ENCODE assay signal across 19 mouse cellular contexts in genomic region chr2:167430737-167431417, GRCm38 (mm10). TPM values are rescaled to one million over a fixed set of nuclear protein-coding genes. Genes with fewer than 3 reads are reported as not detected.
DNase-seq lines count a peak whose midpoint lies in the region; ATAC-seq and TF ChIP-seq lines count a peak whose summit lies in the region.
"Had no signal": no experiment of that assay in that cellular context is flagged by ENCODE, and none has a peak within 500 bp of the region (broad histone marks: within the 10 kb centered on the region; RNA-seq: fewer than 3 reads in every experiment).

No protein-coding gene starts in this region.

- H3K4me1 ChIP-seq in heart, embryonic 13.5 days, result peaks cover 6% of the 10 kb centered on the region; the same call in 1 of the 2 replicates
- H3K4me1 ChIP-seq in CH12.LX (ENCODE audit: control insufficient read depth in 1 of 2, insufficient read depth in 2 of 2), result peaks cover 2 to 30% of the 10 kb centered on the region in 2 experiments; a peak in 2 of 4 replicates
- peaks cover 56% of the 10 kb centered on the region for H3K4me1 ChIP-seq in liver, embryonic 13.5 days (replicated peaks)
- H3K4me1 ChIP-seq: embryonic facial prominence, embryonic 13.5 days; neural tube, embryonic 12.5 days had no signal

- H3K36me3 ChIP-seq in heart, embryonic 13.5 days, result peaks cover 82% of the 10 kb centered on the region
- H3K36me3 ChIP-seq in CH12.LX (replicated peaks in 1 of 2; ENCODE audit: control insufficient read depth in 1 of 2, insufficient read depth in 1 of 2, low read length in 1 of 2), result peaks cover 69 to 87% of the 10 kb centered on the region in 2 experiments
- H3K36me3 ChIP-seq in liver, embryonic 13.5 days, result peaks cover 76% of the 10 kb centered on the region

- no peak overlapping the region; the same call in 1 of the 2 replicates for H3K27ac ChIP-seq in heart, embryonic 13.5 days (replicated peaks)
- H3K27ac ChIP-seq in CH12.LX (ENCODE audit: insufficient read depth, low read depth), result no peak overlapping the region
- H3K27ac ChIP-seq in liver, embryonic 13.5 days, result peak overlapping the region; percentile 95
- H3K27ac ChIP-seq: embryonic facial prominence, embryonic 13.5 days; neural tube, embryonic 12.5 days had no signal

- 51% methylated on average over 9 of the region's 9 CpGs for WGBS in heart, embryonic 13.5 days
- WGBS in liver, embryonic 13.5 days (ENCODE audit: insufficient replicate concordance), result 50% methylated on average over 9 of the region's 9 CpGs

- ATAC-seq in heart, embryonic 13.5 days (ENCODE audit: extremely low read depth, insufficient number of reproducible peaks, low FRiP score, low TSS enrichment), result no peak
- peak; percentile 95 for ATAC-seq in liver, embryonic 13.5 days (ENCODE audit: low read depth)
- ATAC-seq: forebrain, postnatal 0 days; lung, postnatal 0 days; Patski had no signal

- H3K9me3 ChIP-seq in heart, embryonic 13.5 days, result no peaks in the 10 kb centered on the region
- H3K9me3 ChIP-seq in CH12.LX (replicated peaks; ENCODE audit: low read length), result no peaks in the 10 kb centered on the region
- no peaks in the 10 kb centered on the region for H3K9me3 ChIP-seq in liver, embryonic 13.5 days (replicated peaks)
- H3K9me3 ChIP-seq: embryonic facial prominence, embryonic 13.5 days; neural tube, embryonic 12.5 days had no signal

- no peak overlapping the region for H3K9ac ChIP-seq in heart, embryonic 13.5 days
- no peak overlapping the region for H3K9ac ChIP-seq in CH12.LX (ENCODE audit: insufficient read depth, low read depth)
- peak overlapping the region; percentile 70 for H3K9ac ChIP-seq in liver, embryonic 13.5 days
- H3K9ac ChIP-seq: embryonic facial prominence, embryonic 13.5 days; forebrain, postnatal 0 days; neural tube, embryonic 12.5 days had no signal

- in situ Hi-C loops in CH12.LX (cut with MboI; ENCODE audit: low pct_ligation_motif_present, low pct_unique_long_range_greater_than_20kb, low sequenced_read_pairs), result no loop called here

- H3K4me3 ChIP-seq in heart, embryonic 13.5 days, result no peak overlapping the region
- no peak overlapping the region for H3K4me3 ChIP-seq in CH12.LX (replicated peaks in 1 of 3; ENCODE audit: low read depth in 2 of 3, low read length in 2 of 3, poor library complexity in 1 of 3)
- no peak overlapping the region for H3K4me3 ChIP-seq in liver, embryonic 13.5 days (replicated peaks)
- H3K4me3 ChIP-seq: embryonic facial prominence, embryonic 13.5 days; neural tube, embryonic 12.5 days had no signal

- no peak for TF ChIP-seq EP300 in CH12.LX (IDR thresholded peaks at IDR 0.05; ENCODE audit: low read length)

- 0 out of 2 replicates have a peak overlapping the region, but pooled peaks have one; percentile 6 for H3K4me2 ChIP-seq in heart, embryonic 13.5 days
- H3K4me2 ChIP-seq in CH12.LX (ENCODE audit: insufficient read depth, low read depth, poor library complexity, severe bottlenecking), result no peak overlapping the region
- H3K4me2 ChIP-seq in liver, embryonic 13.5 days, result peak overlapping the region; percentile 48
- H3K4me2 ChIP-seq: embryonic facial prominence, embryonic 13.5 days; neural tube, embryonic 12.5 days had no signal

- TF ChIP-seq RAD21 in CH12.LX (IDR thresholded peaks at IDR 0.05; ENCODE audit: low read depth, low read length), result no peak

- TF ChIP-seq CTCF in CH12.LX (conservative IDR thresholded peaks at IDR 0.05 in 1 of 2, IDR thresholded peaks at IDR 0.05 in 1 of 2; ENCODE audit: low read depth in 2 of 2, low read length in 2 of 2), result no peak

- no peaks in the 10 kb centered on the region for H3K27me3 ChIP-seq in heart, embryonic 13.5 days (replicated peaks)
- no peaks in the 10 kb centered on the region for H3K27me3 ChIP-seq in CH12.LX (replicated peaks)
- H3K27me3 ChIP-seq in liver, embryonic 13.5 days, result no peaks in the 10 kb centered on the region
- H3K27me3 ChIP-seq: embryonic facial prominence, embryonic 13.5 days; neural tube, embryonic 12.5 days; Patski had no signal

- DNase-seq in heart, postnatal 4 days, result no peak
- DNase-seq in CH12.LX (ENCODE audit: extremely low read depth) (no peak), ZHBTc4 (ENCODE audit: low read depth, low spot score) (peak; percentile 41)
- DNase-seq in liver, embryonic 13.5 days, result peak; percentile 59
- DNase-seq in layer of hippocampus, postnatal 36 days, result no peak
- DNase-seq in cerebellum, adult 9-10 months, result no peak
- DNase-seq in thymus, postnatal 4 days, result no peak
- DNase-seq: adrenal gland, adult 8-10 months; B cell, adult 2 months; forebrain, postnatal 0 days; gastrocnemius, postnatal 25 days; heart, postnatal 36 days; kidney, adult 11 months; thymus, postnatal 25 days had no signal

- no peaks in the 10 kb centered on the region; the same call in none of the 2 replicates for H3K79me2 ChIP-seq in CH12.LX (replicated peaks; ENCODE audit: control insufficient read depth, extremely low read depth, insufficient read depth, poor library complexity, severe bottlenecking)

- no peak for TF ChIP-seq POLR2A in CH12.LX (IDR thresholded peaks at IDR 0.05; ENCODE audit: low read depth, low read length)

- dilution Hi-C loops in CH12.LX (cut with MboI; ENCODE audit: extremely low pct_ligation_motif_present, extremely low pct_unique_long_range_greater_than_20kb, low sequenced_read_pairs), result no loop called here

TF ChIP-seq in CH12.LX, 34 proteins besides CTCF, POLR2A, EP300 and RAD21:
- TF ChIP-seq SMC3 (IDR thresholded peaks at IDR 0.05; ENCODE audit: low read depth, low read length) (no peak), HCFC1 (IDR thresholded peaks at IDR 0.05; ENCODE audit: low read depth, low read length) (no peak), POLR2AphosphoS2 (IDR thresholded peaks at IDR 0.05; ENCODE audit: low read depth, low read length) (peak; percentile 52; the same call in 1 of the 2 replicates), RCOR1 (conservative IDR thresholded peaks at IDR 0.05; ENCODE audit: low read depth, low read length) (no peak), MYC (IDR thresholded peaks at IDR 0.05; ENCODE audit: low read depth, low read length) (no peak)

RNA-seq across cellular contexts. Expression of gene Slc9a8, which starts 9.4 kb away (rescaled TPM):
- 17.4 and 18.7 TPM in 2 replicates for polyA plus RNA-seq in heart, embryonic 13.5 days (2015; fragmentation: Nextera tagmentation; extraction: Ambion mirVana)
- 10 to 100 TPM; 29.4 to 30.5 TPM for total RNA-seq in heart, postnatal 4 days (2021)
- total RNA-seq in CH12.LX (2012; rRNA removed), result 21.2 and 26.0 TPM in 2 replicates
- total RNA-seq in CH12.LX (2014; rRNA removed), result 12.9 and 14.5 TPM in 2 replicates
- polyA plus RNA-seq in CH12.LX (2012; ENCODE audit: insufficient read length, low read depth), result 20.6 and 25.0 TPM in 2 replicates
- polyA plus RNA-seq in liver, embryonic 13.5 days (2015; fragmentation: Nextera tagmentation; extraction: Ambion mirVana), result 12.0 and 13.4 TPM in 2 replicates
- 10 to 100 TPM; 28.3 to 34.1 TPM for total RNA-seq in layer of hippocampus, postnatal 36 days (2021)

Comparison
In these comparisons a context has a peak if more than half of its experiments do, and no peak if none do; other contexts are left out.
1. DNase-seq: peak in ZHBTc4 (single experiment) and liver, embryonic 13.5 days (single experiment); none in heart, postnatal 4 days (single experiment), CH12.LX (single experiment), layer of hippocampus, postnatal 36 days (0 of 2), cerebellum, adult 9-10 months (single experiment) and thymus, postnatal 4 days (single experiment).